Mouse (Mus musculus): Measurements from ENCODE around the gene Dnah5.

- TF ChIP-seq CTCF (IDR thresholded peaks at IDR 0.05) (no peak), POLR2A (IDR thresholded peaks at IDR 0.05; ENCODE audit: insufficient read depth, low read depth, low read length) (no peak), EP300 (IDR thresholded peaks at IDR 0.05; ENCODE audit: insufficient read depth, low read depth, low read length) (no peak)
Measured at GRCm38 (mm10) chr15:28466591-28467247, 263.2 kb downstream of the Dnah5 start.
